Mouse (Mus musculus) gastrocnemius, postnatal 36 days (tissue): Measurements from ENCODE around the gene Bmpr1b. TPM values are rescaled to one million over a fixed set of nuclear protein-coding genes. Genes with fewer than 3 reads are reported as not detected.

ENCODE experiments used
- DNase-seq, 2 experiments: peaks; one replicate each; pipeline ENCODE4 v3.0.0; 2022
- intact Hi-C: fragments of 180-260 bp; cut with DNase I; formaldehyde crosslinking; loops from one replicate; pipeline ENCODE4 v1.15.1; 2025
- total RNA-seq, 2 experiments: library from RNA; stranded (reverse); gene quantifications; 2 replicates each; pipeline ENCODE4 v1.2.3; 2021

Gene Bmpr1b
- total RNA-seq, 2 experiments from 2014 or later = 1.8 to 4.0 TPM

- no peak for DNase-seq
- intact Hi-C loops = loop anchor here (10.0 kb wide), 2 partner anchors 116 to 164 kb away; partner anchors contain the start of gene Bmpr1b
Measured at GRCm38 (mm10) chr3:142048493-142048892, 120.7 kb downstream of the Bmpr1b start.

GRCm38 (mm10) chr3:142043463-142043862, 125.8 kb downstream of the Bmpr1b start:
- intact Hi-C loops = loop anchor here (5.0 to 10.0 kb wide), 3 partner anchors 121 to 224 kb away; partner anchors contain the start of gene Bmpr1b
- DNase-seq = no peak

GRCm38 (mm10) chr3:142043006-142043405, 126.2 kb downstream of the Bmpr1b start:
- DNase-seq = no peak
- intact Hi-C loops = loop anchor here (5.0 to 10.0 kb wide), 3 partner anchors 122 to 224 kb away; partner anchors contain the start of gene Bmpr1b

- DNase-seq = no peak
- intact Hi-C loops = loop anchor here (5.0 to 10.0 kb wide), 3 partner anchors 124 to 227 kb away; partner anchors contain the start of gene Bmpr1b
Measured at GRCm38 (mm10) chr3:142040345-142040744, 128.9 kb downstream of the Bmpr1b start.

- DNase-seq = no peak
- intact Hi-C loops = no loop called here
Measured at GRCm38 (mm10) chr3:142034160-142034559, 135.1 kb downstream of the Bmpr1b start.

- intact Hi-C loops = no loop called here
- DNase-seq = no peak
Measured at GRCm38 (mm10) chr3:142019716-142020115, 149.5 kb downstream of the Bmpr1b start.

GRCm38 (mm10) chr3:141984548-141984947, 184.7 kb downstream of the Bmpr1b start:
- intact Hi-C loops = no loop called here

GRCm38 (mm10) chr3:141981613-141982432, 187.4 kb downstream of the Bmpr1b start:
- DNase-seq = peak; percentile 13 to 15

More at GRCm38 (mm10) chr3:141984548-141984947, 184.7 kb downstream of the Bmpr1b start:
- no peak for DNase-seq

GRCm38 (mm10) chr3:141966244-141966643, 203.0 kb downstream of the Bmpr1b start:
- DNase-seq = no peak
- intact Hi-C loops = no loop called here

More at GRCm38 (mm10) chr3:141981613-141982432, 187.4 kb downstream of the Bmpr1b start:
- intact Hi-C loops = no loop called here

GRCm38 (mm10) chr3:141952931-141953330, 216.3 kb downstream of the Bmpr1b start:
- no peak for DNase-seq
- intact Hi-C loops = no loop called here

- DNase-seq = no peak
Measured at GRCm38 (mm10) chr3:141950642-141951041, 218.6 kb downstream of the Bmpr1b start.

GRCm38 (mm10) chr3:141948506-141948905, 220.7 kb downstream of the Bmpr1b start:
- intact Hi-C loops = no loop called here
- no peak for DNase-seq

More at GRCm38 (mm10) chr3:141950642-141951041, 218.6 kb downstream of the Bmpr1b start:
- intact Hi-C loops = no loop called here

- intact Hi-C loops = no loop called here
- no peak for DNase-seq
Measured at GRCm38 (mm10) chr3:141948096-141948495, 221.1 kb downstream of the Bmpr1b start.

- intact Hi-C loops = no loop called here
- DNase-seq = no peak
Measured at GRCm38 (mm10) chr3:141946846-141947245, 222.4 kb downstream of the Bmpr1b start.

GRCm38 (mm10) chr3:141943317-141943742, 225.9 kb downstream of the Bmpr1b start:
- intact Hi-C loops = no loop called here
- no peak for DNase-seq

- intact Hi-C loops = no loop called here
- no peak for DNase-seq
Measured at GRCm38 (mm10) chr3:141940207-141940606, 229.0 kb downstream of the Bmpr1b start.

GRCm38 (mm10) chr3:141936594-141937272, 232.5 kb downstream of the Bmpr1b start:
- no peak for DNase-seq
- intact Hi-C loops = no loop called here

- intact Hi-C loops = no loop called here
Measured at GRCm38 (mm10) chr3:141932956-141933355, 236.3 kb downstream of the Bmpr1b start.

GRCm38 (mm10) chr3:141931372-141932092, 237.7 kb downstream of the Bmpr1b start:
- no peak for DNase-seq
- intact Hi-C loops = no loop called here

More at GRCm38 (mm10) chr3:141932956-141933355, 236.3 kb downstream of the Bmpr1b start:
- no peak for DNase-seq

GRCm38 (mm10) chr3:141923442-141923841, 245.8 kb downstream of the Bmpr1b start:
- no peak for DNase-seq
- intact Hi-C loops = no loop called here
